Mouse (Mus musculus) kidney, postnatal 0 days (tissue): ENCODE results near the gene Zeb2. TPM values are rescaled to one million over a fixed set of nuclear protein-coding genes. Genes with fewer than 3 reads are reported as not detected.

ENCODE experiments used
- ATAC-seq: fragments of 200-750 bp; cut with Nextera tagmentation; replicated peaks from 2 replicates; pipeline ENCODE4 v1.8.0; 2017; ENCODE audit warnings: low read depth, moderate number of reproducible peaks, moderate TSS enrichment, moderate library complexity; ENCODE audit not compliant: low FRiP score
- DNase-seq: peaks from one replicate; pipeline ENCODE4 v3.0.0-alpha.2; 2016; ENCODE audit warnings: low spot score
- H3K27ac ChIP-seq: fragments of 300-500 bp; sonication (generic); 2 replicates; pipeline ENCODE4 v1.5.1; 2014; ENCODE audit warnings: mild to moderate bottlenecking
- H3K27me3 ChIP-seq: fragments of 300-500 bp; sonication (generic); 2 replicates; pipeline ENCODE4 v1.6.1; 2014; ENCODE audit warnings: low read length, mixed read lengths; ENCODE audit not compliant: insufficient read depth
- H3K36me3 ChIP-seq: fragments of 300-500 bp; sonication (generic); 2 replicates; pipeline ENCODE4 v1.6.1; 2014; ENCODE audit warnings: low read length, mixed read lengths; ENCODE audit not compliant: insufficient read depth
- H3K4me1 ChIP-seq: fragments of 300-500 bp; sonication (generic); replicated peaks from 2 replicates; pipeline ENCODE4 v1.6.1; 2014; ENCODE audit warnings: antibody characterized with exemption, low read length, mixed read lengths; ENCODE audit not compliant: insufficient read depth
- H3K4me2 ChIP-seq: fragments of 300-500 bp; sonication (generic); 2 replicates; pipeline ENCODE4 v1.6.1; 2014; ENCODE audit warnings: mild to moderate bottlenecking, low read length, moderate library complexity, mixed read lengths
- H3K4me3 ChIP-seq: fragments of 300-500 bp; sonication (generic); replicated peaks from 2 replicates; pipeline ENCODE4 v1.5.1; 2014; ENCODE audit warnings: low read depth, low read length
- H3K9ac ChIP-seq: fragments of 300-500 bp; sonication (generic); 2 replicates; pipeline ENCODE4 v1.6.1; 2014; ENCODE audit warnings: low read depth, low read length
- H3K9me3 ChIP-seq: fragments of 300-500 bp; sonication (generic); replicated peaks from 2 replicates; pipeline ENCODE4 v1.6.1; 2016; ENCODE audit warnings: low read length, inconsistent platforms, mixed read lengths
- CTCF ChIP-seq: IDR thresholded peaks from 2 replicates; pipeline ENCODE4 v1.5.1; 2016; ENCODE audit warnings: antibody characterized with exemption, low read depth, mild to moderate bottlenecking, moderate library complexity
- WGBS: fragments of 180-500 bp; shearing (Covaris S2); extraction: QIAGEN DNeasy Blood & Tissue Kit; methylation state at CpG from one replicate; pipeline ENCODE4 v1.1.7; 2014; 5-methylcytosine and 5-hydroxymethylcytosine counted together
- polyA plus RNA-seq: library from polyadenylated mRNA; unstranded; fragments of >200 nt; fragmentation: Nextera tagmentation; extraction: Ambion mirVana; gene quantifications from 2 replicates; pipeline ENCODE4 v1.2.1, GENCODE M21; 2015

The Zeb2 gene
- polyA plus RNA-seq, 1 experiment from 2014 or later = 31.4 TPM

- TF ChIP-seq CTCF = no peak
- ATAC-seq (no peak), DNase-seq (no peak)
- H3K9ac ChIP-seq = no peak overlapping the region
- H3K4me1 ChIP-seq = peaks cover 22% of the 10 kb centered on the region; the same call in 1 of the 2 replicates
- no peak overlapping the region for H3K4me2 ChIP-seq
- H3K4me3 ChIP-seq = no peak overlapping the region
- no peaks in the 10 kb centered on the region for H3K9me3 ChIP-seq
- no peaks in the 10 kb centered on the region for H3K27me3 ChIP-seq
- no peak overlapping the region for H3K27ac ChIP-seq
- WGBS = 46% methylated on average over 9 of the region's 9 CpGs
- 0 out of 2 replicates have a peak, but pooled peaks cover 4% of the 10 kb centered on the region for H3K36me3 ChIP-seq
Measured at GRCm38 (mm10) chr2:45095825-45096224, 21.4 kb downstream of the Zeb2 start.

GRCm38 (mm10) chr2:45094371-45094967 is 22.7 kb downstream of the Zeb2 start:
- ATAC-seq (no peak), DNase-seq (no peak)
- no peaks in the 10 kb centered on the region for H3K27me3 ChIP-seq
- no peak overlapping the region for H3K4me2 ChIP-seq
- H3K4me1 ChIP-seq = peaks cover 17% of the 10 kb centered on the region; the same call in 1 of the 2 replicates
- H3K9ac ChIP-seq = no peak overlapping the region
- no peaks in the 10 kb centered on the region for H3K9me3 ChIP-seq
- H3K36me3 ChIP-seq = 0 out of 2 replicates have a peak, but pooled peaks cover 4% of the 10 kb centered on the region
- no peak for TF ChIP-seq CTCF
- 76% methylated on average over 2 of the region's 2 CpGs for WGBS
- no peak overlapping the region for H3K4me3 ChIP-seq
- no peak overlapping the region for H3K27ac ChIP-seq

GRCm38 (mm10) chr2:45093479-45093878 is 23.7 kb downstream of the Zeb2 start:
- ATAC-seq = no peak
- 72% methylated on average over 7 of the region's 7 CpGs for WGBS
- H3K36me3 ChIP-seq = 0 out of 2 replicates have a peak, but pooled peaks cover 4% of the 10 kb centered on the region
- H3K4me2 ChIP-seq = no peak overlapping the region
- no peaks in the 10 kb centered on the region for H3K9me3 ChIP-seq
- TF ChIP-seq CTCF = no peak
- DNase-seq = no peak
- H3K4me3 ChIP-seq = no peak overlapping the region
- H3K9ac ChIP-seq = no peak overlapping the region
- H3K27me3 ChIP-seq = no peaks in the 10 kb centered on the region
- no peak overlapping the region for H3K27ac ChIP-seq
- H3K4me1 ChIP-seq = peaks cover 20% of the 10 kb centered on the region; the same call in 1 of the 2 replicates

- Histone ChIP-seq H3K9me3 (no peaks in the 10 kb centered on the region), H3K27me3 (no peaks in the 10 kb centered on the region), H3K27ac (no peak overlapping the region), H3K4me1 (peaks cover 23% of the 10 kb centered on the region; the same call in 1 of the 2 replicates), H3K4me2 (no peak overlapping the region), H3K4me3 (no peak overlapping the region), H3K9ac (no peak overlapping the region), H3K36me3 (0 out of 2 replicates have a peak, but pooled peaks cover 4% of the 10 kb centered on the region)
- TF ChIP-seq CTCF = no peak
- WGBS = 96% methylated on average over 5 of the region's 5 CpGs
- ATAC-seq (no peak), DNase-seq (no peak)
Measured at GRCm38 (mm10) chr2:45092654-45093053, 24.5 kb downstream of the Zeb2 start.

GRCm38 (mm10) chr2:45090529-45091297 is 26.5 kb downstream of the Zeb2 start:
- DNase-seq (no peak), ATAC-seq (no peak)
- no peak for TF ChIP-seq CTCF
- Histone ChIP-seq H3K4me2 (no peak overlapping the region), H3K36me3 (0 out of 2 replicates have a peak, but pooled peaks cover 4% of the 10 kb centered on the region), H3K27ac (no peak overlapping the region), H3K27me3 (no peaks in the 10 kb centered on the region), H3K9me3 (no peaks in the 10 kb centered on the region), H3K9ac (no peak overlapping the region), H3K4me3 (no peak overlapping the region), H3K4me1 (peaks cover 12% of the 10 kb centered on the region; the same call in 1 of the 2 replicates)
- 95% methylated on average over 8 of the region's 8 CpGs for WGBS

GRCm38 (mm10) chr2:45089251-45089530 is 28.0 kb downstream of the Zeb2 start:
- no peak for TF ChIP-seq CTCF
- Histone ChIP-seq H3K36me3 (no peaks in the 10 kb centered on the region), H3K27ac (no peak overlapping the region), H3K9ac (no peak overlapping the region), H3K9me3 (no peaks in the 10 kb centered on the region), H3K27me3 (no peaks in the 10 kb centered on the region), H3K4me1 (peaks cover 12% of the 10 kb centered on the region; the same call in 1 of the 2 replicates), H3K4me2 (no peak overlapping the region), H3K4me3 (no peak overlapping the region)
- ATAC-seq (no peak), DNase-seq (no peak)
- WGBS = 56% methylated on average over 3 of the region's 3 CpGs
